Mouse (Mus musculus) hindbrain, embryonic 16.5 days (tissue): ENCODE results near the gene Cldnd2. TPM values are rescaled to one million over a fixed set of nuclear protein-coding genes. Genes with fewer than 3 reads are reported as not detected.
"Not testable (repeated sequence)": the region's sequence is repeated elsewhere in the genome, so short reads cannot be mapped to it uniquely, and the experiment has no call there.

Source experiments
- ATAC-seq: fragments of 200-750 bp; cut with Nextera tagmentation; 2 replicates; pipeline ENCODE4 v1.8.0; 2017; ENCODE audit warnings: moderate TSS enrichment, moderate library complexity
- H3K27ac ChIP-seq: fragments of 300-500 bp; sonication (generic); 2 replicates; pipeline ENCODE4 v1.5.1; 2014; ENCODE audit warnings: low read depth, mild to moderate bottlenecking, control low read depth, low read length, moderate library complexity
- H3K27me3 ChIP-seq: fragments of 300-500 bp; sonication (generic); replicated peaks from 2 replicates; pipeline ENCODE4 v1.6.1; 2014; ENCODE audit warnings: low read length; ENCODE audit not compliant: control insufficient read depth, insufficient read depth
- H3K36me3 ChIP-seq: fragments of 300-500 bp; sonication (generic); 2 replicates; pipeline ENCODE4 v1.6.1; 2014; ENCODE audit warnings: mild to moderate bottlenecking, low read length, moderate library complexity, mixed read lengths; ENCODE audit not compliant: control insufficient read depth, insufficient read depth
- H3K4me1 ChIP-seq: fragments of 300-500 bp; sonication (generic); 2 replicates; pipeline ENCODE4 v1.6.1; 2014; ENCODE audit warnings: low read depth, low read length; ENCODE audit not compliant: control insufficient read depth, insufficient read depth
- H3K4me2 ChIP-seq: fragments of 300-500 bp; sonication (generic); 2 replicates; pipeline ENCODE4 v1.6.1; 2014; ENCODE audit warnings: mild to moderate bottlenecking, low read length, control low read depth, moderate library complexity
- H3K4me3 ChIP-seq: fragments of 300-500 bp; sonication (generic); 2 replicates; pipeline ENCODE4 v1.5.1; 2014; ENCODE audit warnings: mild to moderate bottlenecking, low read length, control low read depth, moderate library complexity
- H3K9ac ChIP-seq: fragments of 300-500 bp; sonication (generic); 2 replicates; pipeline ENCODE4 v1.6.1; 2014; ENCODE audit warnings: low read depth, mild to moderate bottlenecking, control low read depth, low read length, moderate library complexity
- H3K9me3 ChIP-seq: fragments of 300-500 bp; sonication (generic); 2 replicates; pipeline ENCODE4 v1.6.1; 2014; ENCODE audit warnings: mild to moderate bottlenecking, low read length, moderate library complexity; ENCODE audit not compliant: control insufficient read depth
- WGBS: fragments of 180-500 bp; shearing (Covaris S2); extraction: QIAGEN DNeasy Blood & Tissue Kit; methylation state at CpG from one replicate; pipeline ENCODE4 v1.1.7; 2014; 5-methylcytosine and 5-hydroxymethylcytosine counted together
- polyA plus RNA-seq: library from polyadenylated mRNA; unstranded; fragments of >200 nt; fragmentation: Nextera tagmentation; extraction: Ambion mirVana; gene quantifications from 2 replicates; pipeline ENCODE4 v1.2.1, GENCODE M21; 2015

Gene Cldnd2
- not detected in 2 replicates for polyA plus RNA-seq

- H3K27ac ChIP-seq, result no peak within 1 kb of the TSS
- peaks cover 18% of the 10 kb centered on the region for H3K4me1 ChIP-seq
- H3K27me3 ChIP-seq, result no peaks in the 10 kb centered on the region
- H3K9me3 ChIP-seq, result no peaks in the 10 kb centered on the region
- no peak within 1 kb of the TSS for H3K9ac ChIP-seq
- H3K36me3 ChIP-seq, result no peaks in the 10 kb centered on the region
- WGBS, result 80% methylated on average over 6 of the region's 6 CpGs
- H3K4me3 ChIP-seq, result no peak within 1 kb of the TSS
- H3K4me2 ChIP-seq, result no peak within 1 kb of the TSS
- ATAC-seq, result no peak
Observed at GRCm38 (mm10) chr7:43440482-43440881, at the start of gene Cldnd2. TSS of gene Cldnd2 (plus strand) at chr7:43440782.

GRCm38 (mm10) chr7:43392349-43393121 lies 48.0 kb upstream of the Cldnd2 start:
- ATAC-seq, result no peak
- Histone ChIP-seq H3K4me1 (no peaks in the 10 kb centered on the region), H3K36me3 (no peaks in the 10 kb centered on the region), H3K4me3 (no peak overlapping the region), H3K27ac (no peak overlapping the region), H3K9ac (no peak overlapping the region), H3K4me2 (no peak overlapping the region), H3K27me3 (no peaks in the 10 kb centered on the region), H3K9me3 (no peaks in the 10 kb centered on the region)
- WGBS, result 87% methylated on average over 8 of the region's 8 CpGs

GRCm38 (mm10) chr7:43399501-43399900 lies 41.1 kb upstream of the Cldnd2 start:
- H3K4me3 ChIP-seq, result no peak overlapping the region
- ATAC-seq, result no peak
- H3K27ac ChIP-seq, result no peak overlapping the region
- no peaks in the 10 kb centered on the region for H3K9me3 ChIP-seq
- no peaks in the 10 kb centered on the region for H3K36me3 ChIP-seq
- H3K4me2 ChIP-seq, result no peak overlapping the region
- H3K9ac ChIP-seq, result no peak overlapping the region
- no peaks in the 10 kb centered on the region for H3K4me1 ChIP-seq
- H3K27me3 ChIP-seq, result no peaks in the 10 kb centered on the region
- WGBS, result 92% methylated on average over 2 of the region's 2 CpGs

GRCm38 (mm10) chr7:43402718-43403117 lies 37.9 kb upstream of the Cldnd2 start:
- H3K4me2 ChIP-seq, result no peak overlapping the region
- no peak for ATAC-seq
- 60% methylated on average over 2 of the region's 2 CpGs for WGBS
- H3K36me3 ChIP-seq, result no peaks in the 10 kb centered on the region
- H3K4me1 ChIP-seq, result no peaks in the 10 kb centered on the region
- no peak overlapping the region for H3K4me3 ChIP-seq
- H3K9me3 ChIP-seq, result no peaks in the 10 kb centered on the region
- H3K27me3 ChIP-seq, result no peaks in the 10 kb centered on the region
- H3K27ac ChIP-seq, result no peak overlapping the region
- no peak overlapping the region for H3K9ac ChIP-seq

- Histone ChIP-seq H3K4me3 (no peak overlapping the region), H3K27ac (no peak overlapping the region), H3K36me3 (no peaks in the 10 kb centered on the region), H3K4me2 (no peak overlapping the region), H3K27me3 (no peaks in the 10 kb centered on the region), H3K9ac (no peak overlapping the region), H3K4me1 (no peaks in the 10 kb centered on the region), H3K9me3 (no peaks in the 10 kb centered on the region)
- WGBS, result 90% methylated on average over 3 of the region's 3 CpGs
- no peak for ATAC-seq
Observed at GRCm38 (mm10) chr7:43407573-43407972, 33.0 kb upstream of the Cldnd2 start.

GRCm38 (mm10) chr7:43408131-43408553 lies 32.4 kb upstream of the Cldnd2 start, which contains the start of gene Siglecg:
TSS of gene Siglecg (plus strand) at chr7:43408204.
- no peaks in the 10 kb centered on the region for H3K4me1 ChIP-seq
- no peak within 1 kb of the TSS for H3K4me2 ChIP-seq
- H3K27me3 ChIP-seq, result no peaks in the 10 kb centered on the region
- no peak within 1 kb of the TSS for H3K4me3 ChIP-seq
- H3K27ac ChIP-seq, result no peak within 1 kb of the TSS
- H3K9me3 ChIP-seq, result no peaks in the 10 kb centered on the region
- ATAC-seq, result no peak
- no peak within 1 kb of the TSS for H3K9ac ChIP-seq
- WGBS, result 75% methylated on average over 4 of the region's 4 CpGs
- no peaks in the 10 kb centered on the region for H3K36me3 ChIP-seq

GRCm38 (mm10) chr7:43409084-43409483 lies 31.5 kb upstream of the Cldnd2 start:
- no peaks in the 10 kb centered on the region for H3K4me1 ChIP-seq
- H3K9me3 ChIP-seq, result no peaks in the 10 kb centered on the region
- H3K4me3 ChIP-seq, result no peak overlapping the region
- no peak overlapping the region for H3K4me2 ChIP-seq
- no peaks in the 10 kb centered on the region for H3K27me3 ChIP-seq
- no peak overlapping the region for H3K27ac ChIP-seq
- no peak for ATAC-seq
- H3K36me3 ChIP-seq, result no peaks in the 10 kb centered on the region
- H3K9ac ChIP-seq, result no peak overlapping the region
- 88% methylated on average over 3 of the region's 3 CpGs for WGBS

- not testable (repeated sequence) for H3K27ac ChIP-seq, H3K27me3 ChIP-seq, H3K4me3 ChIP-seq, H3K9ac ChIP-seq, H3K4me2 ChIP-seq, H3K4me1 ChIP-seq, H3K9me3 ChIP-seq, H3K36me3 ChIP-seq, ATAC-seq
- 45% methylated on average over 4 of the region's 4 CpGs for WGBS
Observed at GRCm38 (mm10) chr7:43411724-43412123, 28.9 kb upstream of the Cldnd2 start.

GRCm38 (mm10) chr7:43417298-43417697 lies 23.3 kb upstream of the Cldnd2 start:
- Histone ChIP-seq H3K4me3 (no peak overlapping the region), H3K27ac (no peak overlapping the region), H3K4me1 (no peaks in the 10 kb centered on the region), H3K4me2 (no peak overlapping the region), H3K27me3 (no peaks in the 10 kb centered on the region), H3K9me3 (no peaks in the 10 kb centered on the region), H3K9ac (no peak overlapping the region), H3K36me3 (no peaks in the 10 kb centered on the region)
- 80% methylated on average over 10 of the region's 10 CpGs for WGBS
- no peak for ATAC-seq
